Mouse (Mus musculus): ENCODE data around the gene Svopl.

DNA sequence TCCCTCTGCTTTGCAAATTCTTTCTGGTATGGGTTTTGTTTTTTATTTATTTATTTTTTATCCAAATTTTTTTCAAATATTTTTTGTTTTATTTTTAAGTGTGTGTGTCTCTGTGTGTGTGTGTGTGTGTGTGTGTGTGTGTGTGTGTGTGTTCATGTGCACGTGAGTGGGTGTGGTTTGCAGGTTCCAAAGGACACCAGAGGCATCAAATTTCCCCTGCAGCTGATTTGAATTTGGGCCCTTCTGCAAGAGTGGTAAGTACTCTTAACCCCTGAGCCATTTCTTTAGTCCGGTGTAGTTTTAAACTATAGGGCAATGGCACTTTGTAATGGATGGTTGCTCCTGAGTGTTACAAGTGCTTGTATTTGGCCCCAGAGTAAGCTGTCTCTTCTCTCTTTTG lies 18.6 kb downstream of the Svopl start:
- TF ChIP-seq CTCF (IDR thresholded peaks at IDR 0.05; ENCODE audit: control insufficient read depth, insufficient read depth, insufficient replicate concordance, low read depth, low read length) (no peak), POLR2A (IDR thresholded peaks at IDR 0.05; ENCODE audit: control insufficient read depth, low read depth, low read length) (no peak)

All from testis, adult 2 months (tissue).